26 mouse cellular contexts compared by ENCODE assay signal in genomic region chr5:98865146-98865545, GRCm38 (mm10). TPM values are rescaled to one million over a fixed set of nuclear protein-coding genes. Genes with fewer than 3 reads are reported as not detected.
DNase-seq lines count a peak whose midpoint lies in the region; ATAC-seq and TF ChIP-seq lines count a peak whose summit lies in the region.
"Had no signal": no experiment of that assay in that cellular context is flagged by ENCODE, and none has a peak within 500 bp of the region (broad histone marks: within the 10 kb centered on the region; RNA-seq: fewer than 3 reads in every experiment).

No protein-coding gene starts in this region.

- peak; percentile 66 for DNase-seq in 416B (ENCODE audit: low read depth)
- DNase-seq in cerebellum, postnatal 25 days = no peak
- no peak for DNase-seq in gastrocnemius, adult 2 months
- no peak for DNase-seq in frontal cortex, postnatal 36 days (ENCODE audit: low spot score in 2 of 2)
- DNase-seq: adrenal gland, adult 8-10 months; adrenal gland, postnatal 14 days; adrenal gland, postnatal 36 days; B cell, adult 2 months; cerebellum, adult 11-12 months; cerebellum, adult 2 months; cerebellum, adult 9-10 months; cerebellum, postnatal 10 days; cerebellum, postnatal 36 days had no signal

- H3K4me3 ChIP-seq in gastrocnemius, adult 2 months = no peak overlapping the region
- H3K4me3 ChIP-seq: embryonic facial prominence, embryonic 13.5 days; embryonic facial prominence, embryonic 15.5 days; erythroblast, embryonic 14.5 days; forebrain, embryonic 10.5 days; forebrain, embryonic 12.5 days had no signal

- intact Hi-C loops in gastrocnemius, adult 2 months (cut with DNase I) = loop anchor here (10.0 kb wide), 1 partner anchor 1740 kb away; no protein-coding TSS in a partner anchor

- no peak overlapping the region for H3K27ac ChIP-seq in gastrocnemius, adult 2 months
- H3K27ac ChIP-seq: embryonic facial prominence, embryonic 13.5 days; embryonic facial prominence, embryonic 15.5 days; forebrain, embryonic 10.5 days; forebrain, embryonic 12.5 days had no signal

- peak; percentile 68; the same call in 1 of the 2 replicates for ATAC-seq in common myeloid progenitor, adult 5-6 weeks (replicated peaks; ENCODE audit: low read depth, poor library complexity, severe bottlenecking)
- ATAC-seq in megakaryocyte, adult 5-6 weeks (ENCODE audit: poor library complexity, severe bottlenecking) = peak; percentile 43; the same call in 1 of the 2 replicates
- ATAC-seq: activated CD4-positive, CD25-positive, alpha-beta regulatory T cell, adult 4 months; CD4-positive, CD25-positive, alpha-beta regulatory T cell, adult 4 months; forebrain, embryonic 14.5 days; forebrain, embryonic 16.5 days; Patski had no signal

- TF ChIP-seq CTCF in gastrocnemius, adult 2 months (IDR thresholded peaks at IDR 0.05) = no peak

RNA-seq across cellular contexts. Expression of gene Bmp3, which starts 10.9 kb away (rescaled TPM):
- not detected in 2 replicates for total RNA-seq in common myeloid progenitor, adult 5-6 weeks (2017)
- not detected in 2 replicates for total RNA-seq in megakaryocyte, adult 5-6 weeks (2015)
- total RNA-seq in megakaryocyte, adult 5-6 weeks (2017) = not detected in 2 replicates
- 1 to 10 TPM in 1 of 2 experiments, under 1 TPM in 1; 0.64 to 1.5 TPM for total RNA-seq in gastrocnemius, adult 2 months (2021)
- total RNA-seq: CH12.LX had no signal
